Mouse (Mus musculus) right cerebral cortex, adult 2 months (tissue): Measurements from ENCODE around the gene Btbd7.

Source experiments
- DNase-seq, 2 experiments: peaks; one replicate each; pipeline ENCODE4 v3.0.0; 2021 to 2022; ENCODE audit warnings: low spot score in 2 of 2

The Btbd7 gene

GRCm38 (mm10) chr12:102782841-102783240 is 95.4 kb downstream of the Btbd7 start:
- DNase-seq = no peak

DNA sequence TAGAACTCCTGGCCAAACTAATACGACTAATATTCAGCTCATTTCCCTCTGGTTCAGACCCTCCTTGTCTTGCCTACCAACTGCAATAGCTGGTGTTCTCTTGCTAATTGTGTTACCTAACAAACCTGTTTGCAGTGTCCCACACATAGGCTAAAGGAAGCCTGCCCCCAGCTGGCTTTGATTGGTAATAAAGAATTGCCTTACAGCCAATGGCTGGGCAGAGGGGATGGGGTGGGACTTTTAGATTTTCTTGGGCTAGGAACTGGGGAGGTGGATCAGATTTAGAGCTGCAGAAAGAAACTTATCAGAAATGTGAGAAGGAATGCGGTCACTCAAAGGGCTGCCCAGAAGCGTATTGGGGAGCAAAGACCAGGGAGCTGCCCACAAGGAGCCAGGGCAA is 98.8 kb downstream of the Btbd7 start:
- no peak for DNase-seq

- no peak for DNase-seq
These were observed 100.1 kb downstream of the Btbd7 start for GRCm38 (mm10) chr12:102778151-102778550.

DNA sequence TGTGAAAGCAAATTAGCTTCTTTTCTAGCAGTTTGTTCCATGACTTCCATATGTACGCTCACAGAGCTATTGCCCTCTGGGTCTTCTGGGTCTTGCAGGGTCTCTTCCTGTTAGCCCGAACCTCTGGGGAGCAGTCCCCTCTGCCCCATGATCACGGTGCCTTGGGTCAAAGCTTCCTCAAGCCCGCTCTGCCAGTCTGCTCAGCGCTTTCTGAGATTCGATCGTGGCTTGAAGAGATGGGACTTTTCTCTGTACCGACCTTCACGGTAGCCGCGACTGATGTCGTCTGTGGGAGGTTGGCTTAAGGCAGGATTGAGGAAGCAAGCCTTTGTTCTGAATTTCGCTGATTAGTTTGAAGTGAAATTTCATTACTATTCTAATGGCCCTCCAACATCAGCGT is 102.2 kb downstream of the Btbd7 start:
- no peak for DNase-seq

GRCm38 (mm10) chr12:102772676-102773075 is 105.6 kb downstream of the Btbd7 start:
- no peak for DNase-seq

DNA sequence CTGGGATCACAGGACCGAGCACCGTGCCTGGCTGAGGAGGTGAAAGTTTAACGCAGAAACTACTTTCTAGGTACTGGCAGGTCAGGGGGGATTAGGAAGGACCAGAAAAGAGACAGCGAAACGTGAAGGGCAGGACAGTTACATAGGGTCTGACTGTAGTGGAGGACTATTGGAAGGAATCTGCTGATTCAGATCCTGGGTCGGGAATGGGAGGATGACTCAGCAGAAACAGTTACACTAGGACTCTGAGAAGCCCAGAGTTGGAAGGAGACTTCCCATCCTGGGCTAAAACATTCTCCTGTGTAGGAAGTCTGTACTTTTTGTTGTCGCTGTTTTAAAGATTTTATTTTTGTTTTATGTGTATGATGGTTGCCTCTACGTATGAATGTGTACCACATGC is 106.7 kb downstream of the Btbd7 start:
- DNase-seq = no peak

DNA sequence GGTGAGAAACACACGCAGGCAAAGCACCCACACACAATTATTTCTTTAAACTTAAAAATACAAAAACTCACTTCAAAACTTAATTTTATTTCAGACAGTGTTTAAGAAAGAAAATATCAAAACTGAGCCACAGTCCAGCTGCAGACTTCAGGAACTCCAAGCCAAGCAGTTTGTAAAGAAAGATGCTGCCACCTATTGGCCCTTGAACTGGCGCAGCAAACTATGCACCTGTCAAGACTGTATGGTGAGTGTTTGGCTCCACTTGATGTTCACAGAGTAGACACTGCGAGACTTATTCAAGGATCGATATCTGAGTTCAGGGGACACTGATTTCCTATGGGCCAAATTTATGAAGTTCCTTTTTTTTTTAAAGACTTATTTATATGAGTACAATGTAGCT is 109.3 kb downstream of the Btbd7 start:
- no peak for DNase-seq

DNA sequence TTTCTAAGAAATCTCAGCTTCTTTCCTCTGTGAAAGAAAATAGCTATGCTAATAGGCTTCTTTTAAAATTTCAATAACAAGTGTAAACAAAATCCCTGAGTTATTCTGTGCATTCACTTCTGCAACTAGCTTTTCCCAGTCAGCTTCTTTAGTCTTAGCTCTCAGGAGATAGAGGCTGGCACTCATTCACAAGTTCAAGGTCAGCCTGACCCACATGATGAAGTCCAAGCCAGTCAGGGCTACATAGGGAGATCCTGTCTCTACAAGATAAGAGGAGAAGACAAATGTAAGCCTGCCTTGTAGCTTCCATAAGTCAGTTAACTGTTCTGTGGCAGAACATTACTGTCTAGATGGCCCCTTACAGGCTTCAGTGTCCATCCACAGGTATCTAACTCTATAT is 114.6 kb downstream of the Btbd7 start:
- no peak for DNase-seq

GRCm38 (mm10) chr12:102761668-102762067 is 116.6 kb downstream of the Btbd7 start:
- no peak for DNase-seq

DNA sequence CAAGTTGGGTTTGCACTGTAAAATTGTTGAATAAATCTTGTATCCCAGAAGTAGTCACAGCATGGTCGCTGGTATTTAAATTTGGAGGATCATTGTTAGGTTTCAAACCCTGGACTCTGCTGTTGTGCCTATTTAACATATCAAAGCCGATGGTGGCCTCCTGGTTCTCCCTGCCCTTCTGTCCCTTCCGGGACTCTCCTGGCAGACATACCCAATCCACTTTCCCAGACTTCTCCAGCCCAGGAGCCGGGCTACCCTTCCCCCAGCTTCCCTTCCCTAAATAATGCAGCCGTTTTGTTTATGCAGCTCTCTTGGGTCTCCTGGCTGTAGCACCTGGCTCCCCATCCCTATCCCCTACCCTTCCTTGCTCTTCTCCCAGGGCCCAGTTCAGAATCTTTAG is 119.3 kb downstream of the Btbd7 start:
- DNase-seq = no peak

GRCm38 (mm10) chr12:102758403-102758756 is 119.9 kb downstream of the Btbd7 start, which contains the start of gene Gm20604:
Gene Gm20604 (minus strand): TSS chr12:102758672.
- no peak for DNase-seq

GRCm38 (mm10) chr12:102757689-102758402 is 120.4 kb downstream of the Btbd7 start, which contains the start of the genes Gm28051, Gon7 and Ubr7:
Gene Gm28051 (minus strand): TSS chr12:102757765.
Gene Gon7 (minus strand): TSS chr12:102757803.
Gene Ubr7 (plus strand): TSS chr12:102757967.
- peak; percentile 97 for DNase-seq

DNA sequence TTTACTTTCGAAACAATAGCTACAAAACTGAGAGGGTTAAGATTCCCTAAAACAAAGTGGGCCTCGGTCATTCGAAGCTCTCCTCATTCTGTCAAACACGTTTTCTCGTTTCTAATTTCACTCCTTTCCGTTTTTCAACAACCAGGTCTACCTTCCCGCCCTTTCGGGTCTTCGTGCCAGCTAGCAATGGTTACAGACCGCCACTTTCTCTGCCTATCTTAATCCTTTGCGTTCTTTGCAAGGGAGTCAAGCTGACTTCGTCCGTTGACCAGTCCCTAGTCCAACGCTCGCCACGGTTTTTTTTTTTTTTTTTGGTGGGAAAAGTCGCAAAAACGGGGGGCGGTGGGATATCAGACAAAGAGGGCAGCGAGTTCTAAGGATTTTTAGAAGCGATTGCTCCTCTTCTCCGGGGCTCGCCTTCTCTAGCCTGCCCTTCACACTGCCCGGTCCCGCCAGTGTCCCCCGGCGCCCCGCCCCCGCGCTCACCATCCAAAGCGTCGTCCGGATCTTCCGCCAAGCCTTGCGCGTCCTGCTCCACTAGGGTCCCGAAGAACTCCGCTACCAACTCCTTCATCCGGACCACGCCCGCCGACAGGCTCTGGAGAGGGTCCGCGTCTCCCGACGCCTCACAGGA is 121.1 kb downstream of the Btbd7 start:
- no peak for DNase-seq

- no peak for DNase-seq
These were observed 122.0 kb downstream of the Btbd7 start for GRCm38 (mm10) chr12:102756304-102756703.

- DNase-seq = no peak
These were observed 130.0 kb downstream of the Btbd7 start for GRCm38 (mm10) chr12:102748256-102748655.

GRCm38 (mm10) chr12:102744839-102745238 is 133.4 kb downstream of the Btbd7 start:
- no peak for DNase-seq

- peak; percentile 90 to 91 for DNase-seq
These were observed 134.4 kb downstream of the Btbd7 start, which contains the start of the genes Moap1 and Tmem251 for GRCm38 (mm10) chr12:102743589-102744574. Gene Moap1 (minus strand): TSS chr12:102743661. Gene Tmem251 (plus strand): TSS chr12:102743762.

- DNase-seq = no peak
These were observed 135.2 kb downstream of the Btbd7 start for GRCm38 (mm10) chr12:102743036-102743588.

GRCm38 (mm10) chr12:102742056-102742455 is 136.2 kb downstream of the Btbd7 start:
- DNase-seq = no peak

GRCm38 (mm10) chr12:102740285-102740684 is 138.0 kb downstream of the Btbd7 start:
- DNase-seq = no peak

GRCm38 (mm10) chr12:102739096-102739495 is 139.2 kb downstream of the Btbd7 start:
- no peak for DNase-seq

- peak in 1 of 2 experiments; percentile 61 for DNase-seq
These were observed 144.9 kb downstream of the Btbd7 start for GRCm38 (mm10) chr12:102733381-102733780.
